Mouse (Mus musculus): ENCODE results near the gene Postn. TPM values are rescaled to one million over a fixed set of nuclear protein-coding genes. Genes with fewer than 3 reads are reported as not detected.

Postn gene
- polyA plus RNA-seq (2015; fragmentation: Illumina TruSeq; extraction: RNeasy Lipid Tissue Mini Kit (QIAGEN cat#74804); ENCODE audit: insufficient read depth, low replicate concordance) = 27.2 TPM

DNA sequence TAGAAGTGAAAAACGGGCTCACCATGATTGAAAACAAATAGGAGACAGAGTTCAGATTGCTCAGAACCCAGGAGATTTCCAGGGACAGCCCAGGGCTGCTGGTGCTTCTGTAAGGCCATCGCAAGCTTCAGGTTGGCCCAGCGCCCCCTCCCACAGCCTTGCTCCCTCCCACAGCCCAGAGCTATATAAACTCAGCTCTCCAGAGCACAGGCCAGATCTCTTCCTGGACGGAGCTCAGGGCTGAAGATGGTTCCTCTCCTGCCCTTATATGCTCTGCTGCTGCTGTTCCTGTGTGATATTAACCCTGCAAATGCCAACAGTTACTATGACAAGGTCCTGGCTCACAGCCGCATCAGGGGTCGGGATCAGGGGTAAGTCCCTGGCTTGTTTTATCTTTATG lies at the start of gene Postn:
Gene Postn, plus strand, starts transcription at position 213 of the 400 bp plus-strand sequence.

Other genes with a start within 250 kb of the Postn start
- gene Trpc4, start 205.1 kb upstream of the Postn start, polyA plus RNA-seq (2015; fragmentation: Illumina TruSeq; extraction: RNeasy Lipid Tissue Mini Kit (QIAGEN cat#74804); ENCODE audit: insufficient read depth, low replicate concordance) = 0.14 TPM